Mouse (Mus musculus) thymus, postnatal 36 days (tissue): Measurements from ENCODE around the gene Psmb11.
A peak's percentile ranks its signal among the peaks of the same experiment; 100 is the strongest.
"Not testable (repeated sequence)": the region's sequence is repeated elsewhere in the genome, so short reads cannot be mapped to it uniquely, and the experiment has no call there.

Experiments used
- DNase-seq, 2 experiments: peaks; one replicate each; pipeline ENCODE4 v3.0.0; 2022; ENCODE audit warnings: mixed read lengths in 2 of 2

Psmb11 gene

GRCm38 (mm10) chr14:54603686-54604085, 17.5 kb upstream of the Psmb11 start:
- DNase-seq = no peak

- peak; percentile 82 to 83 for DNase-seq
Observed at GRCm38 (mm10) chr14:54605752-54606321, 15.4 kb upstream of the Psmb11 start, which contains the start of gene 4931414P19Rik. Gene 4931414P19Rik, minus strand, starts transcription at chr14:54605993.

GRCm38 (mm10) chr14:54607226-54607625, 14.0 kb upstream of the Psmb11 start:
- DNase-seq = no peak

GRCm38 (mm10) chr14:54609245-54609644, 12.0 kb upstream of the Psmb11 start:
- DNase-seq = no peak

- no peak for DNase-seq
Observed at GRCm38 (mm10) chr14:54609962-54610361, 11.3 kb upstream of the Psmb11 start.

GRCm38 (mm10) chr14:54610648-54611047, 10.6 kb upstream of the Psmb11 start:
- DNase-seq = no peak

- DNase-seq = not testable (repeated sequence)
Observed at GRCm38 (mm10) chr14:54614130-54614529, 7.1 kb upstream of the Psmb11 start.

- no peak for DNase-seq
Observed at GRCm38 (mm10) chr14:54616226-54616825, 4.9 kb upstream of the Psmb11 start.

- no peak for DNase-seq
Observed at GRCm38 (mm10) chr14:54617152-54617896, 3.9 kb upstream of the Psmb11 start.

GRCm38 (mm10) chr14:54617897-54618365, 3.3 kb upstream of the Psmb11 start, which contains the start of gene Psmb5:
Gene Psmb5, minus strand, starts transcription at chr14:54618022.
- DNase-seq = peak; percentile 85 to 86

GRCm38 (mm10) chr14:54623334-54623733, 2.1 kb downstream of the Psmb11 start:
- DNase-seq = no peak

- no peak for DNase-seq
Observed at GRCm38 (mm10) chr14:54624976-54625375, 3.7 kb downstream of the Psmb11 start.

- DNase-seq = no peak
Observed at GRCm38 (mm10) chr14:54628103-54628502, 6.9 kb downstream of the Psmb11 start.

GRCm38 (mm10) chr14:54629797-54630196, 8.6 kb downstream of the Psmb11 start:
- no peak for DNase-seq

GRCm38 (mm10) chr14:54630583-54631239, 9.5 kb downstream of the Psmb11 start:
- no peak for DNase-seq

- no peak for DNase-seq
Observed at GRCm38 (mm10) chr14:54631240-54631599, 10.0 kb downstream of the Psmb11 start.

- DNase-seq = no peak
Observed at GRCm38 (mm10) chr14:54632252-54632651, 11.0 kb downstream of the Psmb11 start.

- DNase-seq = no peak
Observed at GRCm38 (mm10) chr14:54634182-54634581, 12.9 kb downstream of the Psmb11 start.

GRCm38 (mm10) chr14:54636954-54637353, 15.7 kb downstream of the Psmb11 start:
- DNase-seq = peak; percentile 46 to 52

- DNase-seq = no peak
Observed at GRCm38 (mm10) chr14:54638210-54638609, 17.0 kb downstream of the Psmb11 start.

- no peak for DNase-seq
Observed at GRCm38 (mm10) chr14:54640121-54640520, 18.9 kb downstream of the Psmb11 start.

- no peak for DNase-seq
Observed at GRCm38 (mm10) chr14:54640946-54641304, 19.7 kb downstream of the Psmb11 start, which contains the start of gene Gm17606. Gene Gm17606, plus strand, starts transcription at chr14:54640952.

GRCm38 (mm10) chr14:54641305-54641969, 20.2 kb downstream of the Psmb11 start, which contains the start of gene Cdh24:
Gene Cdh24, minus strand, starts transcription at chr14:54641364.
- peak; percentile 94 to 95 for DNase-seq
